Mouse (Mus musculus): ENCODE measurements around the gene Cspg5. TPM values are rescaled to one million over a fixed set of nuclear protein-coding genes. Genes with fewer than 3 reads are reported as not detected.

The Cspg5 gene
- 0.05 and 0.07 TPM in 2 replicates for total RNA-seq (2015)
- 0.03 and 0.75 TPM in 2 replicates for total RNA-seq (2017)

DNA sequence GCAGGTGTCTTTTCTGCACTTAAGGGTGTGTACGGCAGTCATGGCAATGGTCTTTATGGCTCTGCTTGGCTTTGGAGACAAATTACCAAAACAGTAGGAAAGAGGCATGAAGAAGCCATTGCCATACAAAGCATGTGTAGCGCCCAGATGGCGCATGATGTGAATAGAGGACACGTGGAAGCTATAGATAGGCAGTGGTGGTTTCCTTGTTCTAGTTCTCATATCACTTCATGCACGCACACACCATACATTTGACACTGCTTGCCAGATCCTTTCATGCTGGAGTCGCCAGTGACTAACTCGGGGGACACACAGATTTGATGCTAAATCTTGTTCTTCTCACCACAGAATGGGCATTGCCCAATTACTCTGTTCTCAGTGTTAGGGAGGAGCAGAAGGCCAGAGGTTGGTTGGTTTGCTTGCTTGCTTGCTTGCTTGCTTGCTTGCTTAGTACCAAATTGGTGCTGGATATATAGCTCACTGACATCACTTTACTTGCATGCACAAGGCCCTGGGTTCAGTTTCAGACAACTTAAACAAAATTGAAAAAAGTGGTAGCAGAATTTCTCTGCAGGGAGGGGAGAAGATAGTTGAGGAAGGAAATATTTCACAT, at the start of gene Cspg5:
Cspg5 (plus strand) TSS at position 563 of the 613 bp plus-strand sequence.
- ATAC-seq (replicated peaks; ENCODE audit: poor library complexity), result peak; percentile 42

DNA sequence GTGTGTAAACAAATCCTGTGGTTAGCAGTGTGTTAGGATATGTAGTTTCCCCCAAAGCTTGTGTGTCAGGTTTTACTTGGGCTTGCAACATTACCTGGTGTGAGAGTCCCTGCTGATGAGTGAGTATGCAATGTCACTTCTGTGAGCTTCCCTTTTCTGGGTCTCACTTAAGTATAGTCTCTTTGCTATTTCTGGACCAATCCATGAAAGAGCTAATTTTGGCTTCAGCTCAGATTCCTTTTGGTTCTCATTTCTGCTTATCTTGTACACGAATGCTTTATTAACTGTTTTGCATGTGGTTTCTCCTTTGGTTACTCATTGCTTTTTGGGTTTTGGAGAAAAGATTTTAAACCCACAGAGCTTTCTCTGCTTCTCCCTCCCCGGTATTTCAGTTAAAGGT, 43.7 kb upstream of the Cspg5 start:
- ATAC-seq (replicated peaks; ENCODE audit: poor library complexity), result no peak

DNA sequence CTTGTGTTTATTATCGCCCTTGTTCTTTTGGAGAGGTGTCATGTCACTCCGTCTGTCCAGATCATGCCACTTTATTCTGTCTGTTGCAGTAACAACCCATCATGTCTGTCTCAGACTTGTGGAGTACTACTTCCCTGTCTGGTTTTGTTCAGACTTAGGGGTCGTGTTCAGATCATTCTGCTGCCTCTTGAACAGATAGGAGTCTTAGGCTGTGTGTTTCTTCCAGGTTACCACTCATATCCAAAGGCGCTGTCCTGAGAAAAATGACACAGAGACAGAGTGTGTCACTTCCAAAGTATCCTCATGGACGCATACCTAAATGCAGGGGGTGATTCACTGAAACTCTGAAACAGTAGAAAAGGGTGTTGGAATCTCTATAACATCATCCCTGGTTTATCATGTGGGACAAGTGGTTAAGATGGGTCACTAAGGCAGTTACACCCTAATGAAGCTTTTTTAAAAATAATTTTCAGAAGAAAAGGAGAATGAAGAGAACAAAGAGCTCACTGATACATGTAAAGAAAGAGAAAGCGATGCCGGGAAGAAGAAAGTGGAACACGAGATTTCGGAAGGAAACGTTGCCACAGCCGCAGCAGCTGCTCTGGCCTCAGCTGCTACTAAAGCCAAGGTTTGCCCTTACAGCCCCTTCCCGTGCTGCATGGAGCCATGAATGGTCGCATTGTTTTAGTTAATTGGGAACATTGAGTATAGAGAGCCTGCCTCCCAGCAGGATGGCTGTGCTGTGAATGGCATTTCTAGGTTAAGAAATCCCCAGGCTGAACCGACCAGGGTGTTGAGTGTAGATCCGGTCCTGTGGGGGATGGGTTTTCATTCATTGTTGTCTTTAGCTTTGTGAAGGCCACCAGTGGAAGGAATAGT, 37.8 kb upstream of the Cspg5 start:
- ATAC-seq (replicated peaks; ENCODE audit: poor library complexity), result no peak

DNA sequence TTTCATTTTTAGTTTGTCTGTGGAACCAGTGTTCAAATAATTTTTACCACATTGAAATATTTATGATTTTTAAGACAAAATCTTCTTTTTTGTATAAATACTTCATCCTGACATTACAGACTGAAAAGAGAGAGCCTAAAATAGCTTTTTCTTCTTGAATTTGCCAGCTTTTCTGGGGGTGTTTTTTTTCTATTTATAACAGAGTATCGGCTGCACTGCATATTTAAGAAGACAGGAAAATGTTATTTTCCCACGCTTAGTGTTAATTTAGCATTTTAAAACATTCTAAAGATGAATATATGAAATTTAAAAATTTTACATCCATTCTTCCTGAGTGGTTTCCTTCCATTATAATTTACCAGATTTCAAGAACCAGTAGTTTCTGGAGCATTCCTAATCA, 37.1 kb upstream of the Cspg5 start:
- no peak for ATAC-seq (replicated peaks; ENCODE audit: poor library complexity)

DNA sequence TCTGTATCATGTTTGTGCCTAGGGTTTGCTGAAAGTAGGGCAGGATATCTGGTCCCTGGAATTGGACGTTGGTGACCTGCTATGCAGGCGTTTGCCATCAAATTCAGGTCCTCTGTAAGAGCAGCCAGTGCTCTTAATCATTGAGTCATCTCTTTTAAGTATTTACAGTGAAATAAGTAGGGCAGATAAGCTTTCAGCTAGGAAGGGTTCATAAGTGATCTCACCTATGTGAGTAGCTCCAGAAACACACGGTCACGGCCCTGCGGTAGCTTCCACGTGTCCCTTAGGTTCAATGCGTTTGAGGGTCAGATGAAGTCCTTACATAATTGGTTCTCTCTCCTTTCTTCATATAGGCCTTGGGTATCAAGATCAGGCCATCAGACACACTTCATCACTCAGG, 35.3 kb upstream of the Cspg5 start:
- ATAC-seq (replicated peaks; ENCODE audit: poor library complexity), result no peak

DNA sequence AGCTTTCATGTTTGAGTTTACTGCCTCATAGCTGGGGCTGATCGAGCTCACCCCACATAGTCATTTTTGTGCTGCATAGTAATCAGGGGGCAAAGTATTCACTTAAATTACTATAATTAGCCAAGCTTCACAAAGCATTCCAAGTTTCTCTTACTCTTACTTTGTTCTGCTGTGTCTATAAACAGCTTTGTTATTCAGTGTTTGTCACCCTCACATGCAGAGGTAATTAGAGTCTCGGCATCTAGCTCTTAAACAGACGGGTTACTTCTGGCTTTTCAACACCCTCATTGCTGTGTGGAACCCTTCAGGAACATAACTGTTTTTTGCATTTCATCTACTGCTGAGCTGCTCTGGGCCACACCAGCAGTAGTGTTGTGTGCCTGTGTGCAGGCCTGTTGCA, 34.6 kb upstream of the Cspg5 start:
- no peak for ATAC-seq (replicated peaks; ENCODE audit: poor library complexity)

DNA sequence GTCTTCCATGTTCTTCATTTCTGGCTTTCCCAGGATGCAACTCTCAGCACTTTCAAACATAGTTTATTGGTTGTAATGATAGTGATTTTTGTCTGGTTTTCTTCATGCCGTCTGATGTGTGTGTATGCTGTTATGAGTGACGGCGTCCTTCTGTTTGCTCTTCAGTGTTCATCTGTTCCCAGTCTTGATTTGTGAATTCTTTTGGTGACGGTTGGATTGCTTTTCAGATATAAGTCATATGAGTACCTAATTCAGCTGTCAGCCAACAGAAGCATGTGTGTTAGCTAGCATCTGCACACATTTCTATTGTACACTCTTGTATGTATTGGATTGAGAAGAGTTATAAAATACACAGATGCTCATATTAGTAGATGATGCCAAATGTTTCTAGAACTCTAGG, 19.3 kb upstream of the Cspg5 start:
- ATAC-seq (replicated peaks; ENCODE audit: poor library complexity), result no peak

DNA sequence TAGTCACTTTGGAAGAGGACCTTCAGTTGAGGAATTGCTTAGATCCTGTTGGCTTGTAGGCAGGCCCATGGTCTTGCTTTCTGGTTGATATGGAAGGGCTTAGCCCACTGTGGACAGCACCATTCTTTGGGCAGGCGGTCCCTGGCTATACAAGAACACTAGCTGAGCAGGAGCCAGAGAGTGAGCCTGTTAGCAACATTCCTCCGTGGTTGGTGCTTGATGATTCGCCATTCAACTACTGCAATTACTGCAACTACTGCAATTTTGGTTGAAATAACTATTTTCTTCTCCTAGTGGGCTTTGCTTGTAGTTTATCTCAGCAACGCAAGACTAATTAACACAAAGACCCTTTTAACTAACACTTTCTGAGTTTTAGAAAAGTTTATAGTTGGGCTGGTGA, 17.4 kb upstream of the Cspg5 start:
- no peak for ATAC-seq (replicated peaks; ENCODE audit: poor library complexity)

DNA sequence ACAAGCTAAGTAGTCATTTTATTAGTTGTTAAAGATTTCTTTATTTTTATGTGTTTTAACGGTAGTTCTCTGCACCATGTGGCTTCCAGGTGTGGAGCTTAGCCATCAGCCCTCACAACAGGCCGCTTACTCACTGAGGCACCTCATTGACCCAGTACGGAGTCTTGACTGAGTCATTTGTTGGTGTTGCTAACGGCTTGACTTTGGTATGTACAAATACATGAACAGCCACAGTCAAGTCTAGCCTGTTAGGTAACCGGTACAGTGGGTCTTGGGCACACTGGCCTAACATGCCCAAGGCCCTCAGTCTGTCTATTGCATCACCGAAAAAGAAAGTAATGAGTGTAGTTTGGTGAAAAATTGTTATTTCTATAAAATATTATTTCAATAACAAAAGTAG, 14.9 kb upstream of the Cspg5 start:
- peak; percentile 67 for ATAC-seq (replicated peaks; ENCODE audit: poor library complexity)

DNA sequence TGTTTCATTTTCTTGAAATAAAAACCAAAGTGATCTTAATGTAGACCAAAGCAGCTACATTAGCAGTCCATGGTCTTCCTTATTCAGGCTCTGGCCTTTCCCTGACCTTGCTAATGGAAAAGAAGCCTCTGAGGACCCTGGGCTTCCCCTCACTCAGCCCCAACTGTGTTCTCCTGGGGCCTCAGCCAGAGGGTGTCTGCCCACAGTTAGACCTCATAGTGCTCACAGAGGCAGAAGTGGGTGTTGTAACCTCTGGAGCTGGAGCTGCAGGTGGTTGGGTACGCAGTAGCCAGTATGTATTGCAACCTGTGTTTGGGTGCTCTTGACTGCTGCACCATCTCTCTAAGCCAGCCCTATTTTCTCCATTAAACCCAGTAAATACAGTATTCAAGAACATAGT, 14.5 kb upstream of the Cspg5 start:
- peak; percentile 72 for ATAC-seq (replicated peaks; ENCODE audit: poor library complexity)

DNA sequence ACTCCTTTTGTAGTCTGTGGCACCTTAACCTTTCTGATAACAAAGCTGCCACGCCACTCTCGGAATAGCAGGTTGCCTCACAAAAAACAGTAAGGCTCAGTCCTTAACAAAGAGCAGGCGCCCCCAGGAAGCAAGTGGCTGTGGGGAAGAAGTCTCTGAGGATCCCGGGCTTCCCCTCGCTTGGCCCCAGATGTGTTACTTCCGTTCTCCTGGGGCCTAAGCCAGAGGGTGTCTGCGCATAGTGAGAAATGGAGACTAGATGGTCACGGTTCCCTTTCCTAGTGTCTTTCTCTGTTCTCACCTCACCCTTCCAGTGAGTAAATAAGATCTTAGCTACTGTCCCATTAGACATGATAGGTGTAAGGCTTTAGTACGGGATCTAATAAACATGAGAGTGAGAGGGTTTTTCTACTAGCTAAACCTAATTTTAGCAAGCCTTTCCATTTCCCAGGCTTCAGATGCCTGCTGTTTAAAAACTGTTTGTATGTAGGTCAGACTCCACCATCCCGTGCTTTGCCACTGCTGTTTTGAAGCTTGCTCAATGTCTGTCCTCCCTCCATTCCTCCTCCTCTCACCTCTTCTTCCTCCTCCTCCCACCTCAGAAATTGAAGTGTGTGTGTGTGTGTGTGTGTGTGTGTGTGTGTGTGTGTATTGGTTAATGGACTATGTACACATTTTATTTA, 13.9 kb upstream of the Cspg5 start:
- ATAC-seq (replicated peaks; ENCODE audit: poor library complexity), result peak; percentile 38

DNA sequence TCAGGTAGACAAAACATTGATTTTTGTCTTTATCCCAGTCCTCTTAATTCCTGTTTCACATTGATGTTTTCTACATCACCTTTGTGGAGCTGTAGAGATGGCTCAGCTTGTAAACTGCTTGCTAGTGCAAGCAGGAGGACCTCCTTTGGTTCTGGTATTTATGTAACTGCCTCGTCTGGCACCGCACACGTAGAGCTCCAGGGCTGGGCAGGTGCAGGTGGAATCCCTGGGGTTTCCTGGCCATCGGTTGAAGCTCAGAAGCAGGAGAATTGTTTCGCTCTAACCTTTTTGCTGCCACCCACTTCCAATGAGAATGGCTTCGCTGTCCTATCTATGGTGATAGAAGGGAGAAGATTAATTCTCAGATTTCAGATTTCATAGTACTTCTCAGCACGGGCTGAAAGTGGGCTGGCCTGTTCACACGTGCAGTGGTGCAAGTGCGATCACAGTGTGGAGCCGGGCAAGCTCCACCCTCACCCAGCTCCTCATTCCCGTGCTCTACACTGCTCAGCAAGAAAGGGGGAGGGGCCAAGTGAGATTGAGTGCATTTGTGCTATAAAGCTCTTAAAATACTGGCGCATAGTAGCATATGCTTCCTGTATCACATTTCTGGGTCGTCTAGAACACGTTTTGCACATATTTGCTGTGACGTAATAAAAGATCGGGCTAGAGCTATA, 13.1 kb upstream of the Cspg5 start:
- ATAC-seq (replicated peaks; ENCODE audit: poor library complexity), result no peak

DNA sequence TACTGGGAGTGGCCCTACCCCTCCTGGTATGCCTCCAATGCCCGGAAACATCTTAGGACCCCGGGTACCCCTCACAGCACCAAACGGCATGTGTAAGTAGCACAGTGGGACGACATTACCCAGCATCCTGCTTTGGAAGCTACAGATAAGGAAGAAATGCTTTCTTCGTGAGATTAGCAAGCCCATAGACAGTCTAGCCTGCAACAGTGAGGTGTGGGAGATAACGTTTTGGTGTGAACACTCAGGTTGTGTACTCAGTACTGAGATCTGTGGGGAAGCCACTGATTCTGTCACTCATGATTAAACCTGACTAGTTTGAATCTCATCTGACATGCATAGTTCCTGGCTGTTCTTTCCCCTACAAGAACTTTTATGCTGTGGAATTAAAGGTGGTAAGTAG, 8.6 kb upstream of the Cspg5 start:
- peak; percentile 39; the same call in 1 of the 2 replicates for ATAC-seq (replicated peaks; ENCODE audit: poor library complexity)

DNA sequence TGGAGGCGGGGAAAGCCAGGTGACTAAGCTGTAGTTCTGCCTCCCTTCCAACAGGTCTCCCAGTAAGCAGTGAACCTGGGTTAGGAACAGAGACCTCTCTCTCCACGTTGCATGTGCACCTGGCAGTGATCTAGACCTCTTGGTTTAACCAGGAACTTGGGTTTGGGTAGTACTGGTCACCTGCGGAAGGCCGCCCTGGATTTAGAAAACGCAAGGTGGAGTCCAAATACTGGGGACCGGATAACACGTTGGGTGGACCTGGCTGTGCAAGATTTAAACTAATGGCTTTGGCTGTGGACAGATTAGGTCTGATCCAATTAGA, 945 bp downstream of the Cspg5 start:
- ATAC-seq (replicated peaks; ENCODE audit: poor library complexity), result no peak; the same call in 1 of the 2 replicates

DNA sequence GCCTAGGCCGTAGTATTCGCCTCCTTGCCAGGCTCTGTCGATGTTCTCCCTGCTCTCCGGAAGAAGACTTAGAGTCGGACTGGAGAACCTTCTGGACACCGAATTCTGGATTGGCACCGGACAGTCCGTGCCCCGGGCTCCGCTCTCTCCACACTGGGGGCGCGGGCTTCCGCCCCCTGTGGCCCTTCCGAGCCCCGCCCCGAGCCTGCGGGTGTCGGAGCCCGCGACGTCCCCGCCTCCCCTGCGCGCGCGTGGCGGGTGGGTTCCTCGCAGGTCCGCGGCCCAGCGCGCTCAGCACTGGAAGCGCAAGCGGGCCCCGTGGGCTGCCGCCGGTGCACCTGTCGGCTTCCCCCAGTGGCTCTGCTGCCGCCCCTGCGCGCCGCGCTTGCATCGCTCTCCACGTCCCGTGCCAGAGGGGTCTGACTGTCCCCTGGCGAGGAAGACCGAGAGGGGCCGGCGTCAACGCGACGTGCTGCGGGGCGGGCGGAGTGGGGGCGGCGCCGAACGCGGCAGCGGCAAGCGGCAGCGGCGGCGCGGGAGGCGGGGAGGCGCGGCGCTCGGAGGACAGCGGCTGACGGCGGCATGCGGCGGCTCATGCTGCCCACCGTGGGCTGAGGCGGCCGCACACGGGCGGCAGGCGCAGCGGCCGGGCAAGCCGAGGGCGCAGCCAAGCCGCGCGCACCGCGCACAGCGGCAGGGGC, 1.5 kb downstream of the Cspg5 start:
- ATAC-seq (replicated peaks; ENCODE audit: poor library complexity), result 0 out of 2 replicates have a peak, but pooled peaks have one; percentile 10

DNA sequence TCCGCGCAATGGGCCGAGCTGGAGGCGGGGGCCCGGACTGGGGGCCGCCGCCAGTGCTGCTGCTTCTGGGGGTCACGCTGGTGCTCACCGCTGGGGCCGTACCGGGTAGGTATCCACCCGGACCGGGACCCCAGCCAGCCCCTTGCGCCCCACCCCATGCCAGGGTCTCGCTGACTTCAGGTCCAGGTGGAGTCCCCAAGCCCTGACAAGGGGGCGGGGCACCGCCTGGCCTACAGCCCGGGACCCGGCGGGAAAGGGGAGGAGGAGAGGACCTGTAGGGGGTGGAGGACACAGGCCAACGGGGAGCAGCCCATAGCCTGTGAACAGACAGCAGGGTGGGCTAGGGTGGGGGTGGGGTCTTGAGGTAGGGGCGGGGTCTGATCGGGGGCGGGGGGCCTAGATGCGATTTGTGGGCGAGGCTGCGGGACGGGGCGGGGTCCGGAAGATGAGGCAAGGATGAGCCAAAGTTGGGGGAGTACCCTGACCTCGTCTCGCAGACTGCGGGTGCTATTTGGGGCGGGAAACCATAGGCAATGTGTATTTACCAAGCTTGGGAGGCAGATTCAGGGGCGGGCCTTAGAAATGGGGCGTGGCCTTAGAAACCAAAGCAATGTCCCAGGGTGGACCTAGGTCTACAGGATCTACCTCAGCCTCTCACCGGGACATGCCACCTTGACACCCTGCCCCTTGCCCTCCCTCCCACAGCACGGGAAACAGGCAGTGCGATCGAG, 2.2 kb downstream of the Cspg5 start:
- peak; percentile 37 for ATAC-seq (replicated peaks; ENCODE audit: poor library complexity)

DNA sequence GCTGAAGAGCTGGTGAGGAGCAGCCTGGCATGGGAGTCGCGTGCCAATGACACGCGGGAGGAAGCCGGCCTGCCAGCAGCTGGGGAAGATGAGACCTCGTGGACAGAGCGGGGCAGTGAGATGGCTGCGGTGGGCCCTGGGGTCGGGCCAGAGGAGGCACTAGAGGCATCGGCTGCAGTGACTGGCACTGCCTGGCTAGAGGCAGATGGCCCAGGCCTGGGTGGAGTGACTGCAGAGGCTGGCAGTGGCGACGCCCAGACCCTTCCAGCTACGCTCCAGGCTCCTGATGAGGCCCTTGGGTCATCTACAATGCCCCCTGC, 2.7 kb downstream of the Cspg5 start:
- peak; percentile 26 for ATAC-seq (replicated peaks; ENCODE audit: poor library complexity)

DNA sequence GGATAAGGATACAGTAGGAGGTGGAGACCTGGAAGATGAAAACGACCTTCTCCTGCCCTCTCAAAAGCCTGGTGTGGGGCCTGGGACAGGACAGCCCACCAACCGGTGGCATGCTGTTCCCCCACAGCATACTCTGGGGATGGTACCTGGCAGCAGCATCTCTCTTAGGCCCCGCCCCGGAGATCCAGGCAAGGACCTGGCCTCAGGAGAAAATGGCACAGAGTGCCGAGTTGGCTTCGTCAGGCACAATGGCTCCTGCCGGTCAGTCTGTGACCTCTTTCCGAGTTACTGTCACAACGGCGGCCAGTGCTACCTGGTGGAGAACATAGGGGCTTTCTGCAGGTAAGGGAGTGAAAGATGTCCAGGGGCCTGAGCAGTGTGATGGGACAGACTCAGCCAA, 3.5 kb downstream of the Cspg5 start:
- ATAC-seq (replicated peaks; ENCODE audit: poor library complexity), result no peak

DNA sequence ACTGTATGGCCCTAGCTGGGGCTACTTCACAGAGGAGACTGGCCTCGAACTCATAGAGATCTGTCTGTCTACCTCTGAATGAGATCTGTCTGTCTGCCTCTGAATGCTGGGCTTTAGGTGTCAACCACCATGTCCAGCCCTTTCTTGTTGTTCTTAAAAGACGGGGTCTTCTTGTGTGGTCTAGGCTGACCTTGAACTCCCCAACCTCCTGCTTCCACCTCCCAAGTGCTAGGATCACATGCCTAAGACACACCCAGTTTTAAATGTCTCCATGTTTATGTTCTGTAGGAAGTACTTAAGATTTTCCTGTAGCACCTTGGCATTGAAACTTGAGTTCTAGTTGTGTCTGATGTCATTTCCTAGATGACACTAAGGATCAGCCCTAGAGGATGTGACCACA, 5.3 kb downstream of the Cspg5 start:
- no peak for ATAC-seq (replicated peaks; ENCODE audit: poor library complexity)

DNA sequence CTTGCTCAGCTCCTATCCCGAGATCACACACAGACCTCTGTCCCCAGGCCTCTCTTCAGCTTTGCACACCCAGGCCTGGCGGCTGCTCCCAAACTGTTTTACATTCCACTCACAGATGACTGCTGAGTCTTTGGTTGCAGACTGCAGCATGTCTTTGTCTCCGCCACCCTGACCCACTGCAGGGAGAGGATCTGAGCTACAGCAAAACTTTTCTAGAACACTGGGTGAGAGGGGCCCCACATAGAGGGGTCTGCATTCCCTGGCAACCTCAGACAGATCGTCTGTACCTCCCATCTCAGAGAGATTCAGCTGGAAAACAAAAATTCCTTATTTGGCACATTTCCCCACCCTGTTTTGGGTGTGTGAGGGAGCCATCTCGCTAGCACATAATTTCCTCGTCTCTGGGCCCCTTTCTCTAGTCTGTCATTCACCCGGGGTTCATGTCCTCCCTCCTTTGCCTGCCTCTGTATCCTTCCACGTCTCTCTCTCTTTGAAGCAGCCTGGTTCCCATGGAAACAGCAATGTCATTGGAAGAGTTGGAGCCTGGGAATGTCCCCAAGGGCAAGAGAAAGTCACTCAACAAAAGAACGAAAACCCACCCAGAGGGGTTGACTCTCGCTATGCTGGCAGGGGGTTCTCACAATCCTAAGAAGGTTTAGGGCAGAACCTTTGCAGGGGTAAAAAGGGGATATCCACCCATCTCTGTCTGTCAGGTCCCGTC, 6.4 kb downstream of the Cspg5 start:
- ATAC-seq (replicated peaks; ENCODE audit: poor library complexity), result no peak

Measured in megakaryocyte progenitor cell, adult 5-6 weeks (primary cell).